Mouse (Mus musculus): ENCODE data around the gene Trpm7. TPM values are rescaled to one million over a fixed set of nuclear protein-coding genes. Genes with fewer than 3 reads are reported as not detected.
"Not testable (repeated sequence)": the region's sequence is repeated elsewhere in the genome, so short reads cannot be mapped to it uniquely, and the experiment has no call there.

Trpm7 gene
- 10 to 100 TPM; 24.8 to 29.0 TPM for total RNA-seq (2021)
- long read RNA-seq, experiment 1, full-length matches to known transcripts = 1 of 4 reads
- long read RNA-seq, experiment 1, partial matches to known transcripts = 1 of 4 reads
- long read RNA-seq, experiment 1, other reads (novel, unspliced or antisense) = 2 of 4 reads
- long read RNA-seq, experiment 2, full-length matches to known transcripts = 1 of 3 reads
- long read RNA-seq, experiment 2, partial matches to known transcripts = 1 of 3 reads
- long read RNA-seq, experiment 2, other reads (novel, unspliced or antisense) = 1 of 3 reads

- no peak for TF ChIP-seq CTCF (IDR thresholded peaks at IDR 0.05)
- intact Hi-C loops (cut with DNase I) = loop anchor here (2.0 kb wide), 1 partner anchor 57 kb away; the partner anchor contains the start of gene Sppl2a
These were observed at the start of gene Trpm7 for GRCm38 (mm10) chr2:126875871-126876796. Gene Trpm7 (minus strand): TSS chr2:126876230.

GRCm38 (mm10) chr2:126920358-126921060, 44.5 kb upstream of the Trpm7 start:
- H3K4me3 ChIP-seq = no peak overlapping the region
- H3K27ac ChIP-seq = no peak overlapping the region
- intact Hi-C loops (cut with DNase I) = no loop called here
- no peak for TF ChIP-seq CTCF (IDR thresholded peaks at IDR 0.05)
- DNase-seq = no peak

More at GRCm38 (mm10) chr2:126875871-126876796, at the start of gene Trpm7:
- Histone ChIP-seq H3K27ac (peak within 1 kb of the TSS; percentile 100), H3K4me3 (peak within 1 kb of the TSS; percentile 90)
- peak; percentile 97 for DNase-seq

GRCm38 (mm10) chr2:126916236-126916635, 40.2 kb upstream of the Trpm7 start:
- peak; percentile 32 for DNase-seq
- intact Hi-C loops (cut with DNase I) = no loop called here
- Histone ChIP-seq H3K4me3 (no peak overlapping the region), H3K27ac (peak overlapping the region; percentile 82)
- no peak for TF ChIP-seq CTCF (IDR thresholded peaks at IDR 0.05)

- H3K27ac ChIP-seq = peak overlapping the region; percentile 82
- peak; percentile 46 for DNase-seq
- no peak overlapping the region for H3K4me3 ChIP-seq
- intact Hi-C loops (cut with DNase I) = loop anchor here (2.0 kb wide), 1 partner anchor 13 kb away; no protein-coding TSS in a partner anchor
- no peak for TF ChIP-seq CTCF (IDR thresholded peaks at IDR 0.05)
These were observed 38.1 kb upstream of the Trpm7 start for GRCm38 (mm10) chr2:126914096-126914495.

DNA sequence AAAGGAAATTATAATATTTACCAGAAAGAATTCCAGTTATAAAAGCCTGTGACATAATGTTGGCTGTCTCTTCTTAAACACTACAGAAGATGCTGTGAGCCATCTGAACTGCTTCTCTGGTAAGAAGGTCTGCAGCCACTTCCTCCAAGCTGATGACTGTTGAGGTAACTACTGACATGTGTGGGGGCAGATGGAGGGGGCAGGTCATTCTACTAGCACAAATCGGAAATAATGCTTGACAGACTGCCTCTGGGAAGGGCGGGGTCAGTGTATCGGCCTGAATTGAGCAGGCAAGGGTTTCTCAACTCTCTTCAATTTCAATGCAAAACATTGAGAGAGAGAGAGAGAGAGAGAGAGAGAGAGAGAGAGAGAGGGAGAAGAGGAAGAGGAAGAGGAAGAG, 28.1 kb upstream of the Trpm7 start:
- no peak for DNase-seq
- Histone ChIP-seq H3K4me3 (no peak overlapping the region), H3K27ac (no peak overlapping the region)
- intact Hi-C loops (cut with DNase I) = no loop called here
- no peak for TF ChIP-seq CTCF (IDR thresholded peaks at IDR 0.05)

DNA sequence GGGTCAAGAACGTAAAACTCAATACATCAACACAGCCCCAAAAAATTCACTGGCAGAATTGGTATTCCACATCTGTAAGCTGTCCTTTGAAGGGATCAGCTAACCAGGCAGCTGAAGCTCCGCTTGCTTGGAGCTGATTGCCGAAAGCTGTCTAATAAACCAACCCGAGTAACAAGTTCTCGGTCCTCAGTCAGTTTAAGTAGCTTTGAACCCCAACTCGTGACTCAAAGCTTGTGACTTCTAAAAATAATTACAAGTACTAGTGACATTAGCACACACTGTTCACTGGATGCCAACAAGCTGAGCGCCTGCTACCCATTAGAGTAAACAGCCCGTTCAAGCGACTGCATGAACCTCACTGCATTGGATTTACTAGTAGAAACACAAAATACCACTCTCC, 21.5 kb upstream of the Trpm7 start:
- no peak for TF ChIP-seq CTCF (IDR thresholded peaks at IDR 0.05)
- H3K27ac ChIP-seq = peak overlapping the region; percentile 92
- H3K4me3 ChIP-seq = peak overlapping the region; percentile 61
- DNase-seq = peak; percentile 60
- intact Hi-C loops (cut with DNase I) = no loop called here

DNA sequence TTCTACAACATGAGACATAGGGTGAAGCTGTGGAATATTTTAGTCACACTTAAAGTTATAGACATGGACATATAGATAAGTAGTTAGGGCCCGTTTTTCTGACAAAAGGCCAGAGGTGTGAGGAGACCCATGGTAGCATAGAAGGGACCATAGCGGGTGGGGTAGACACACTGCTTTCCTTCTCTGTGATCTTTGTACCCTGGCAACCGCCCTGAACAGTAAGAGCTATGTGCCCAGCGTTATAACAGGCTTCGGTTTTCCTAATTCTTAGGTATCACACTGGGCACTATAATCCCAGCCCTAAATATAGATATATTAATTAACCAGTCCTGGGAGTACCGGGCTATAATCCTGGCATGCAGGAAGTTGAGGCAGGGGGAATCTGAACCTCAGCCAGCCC, 20.9 kb upstream of the Trpm7 start:
- no peak for DNase-seq
- intact Hi-C loops (cut with DNase I) = no loop called here
- H3K4me3 ChIP-seq = peak overlapping the region; percentile 61
- no peak for TF ChIP-seq CTCF (IDR thresholded peaks at IDR 0.05)
- peak overlapping the region; percentile 92 for H3K27ac ChIP-seq

DNA sequence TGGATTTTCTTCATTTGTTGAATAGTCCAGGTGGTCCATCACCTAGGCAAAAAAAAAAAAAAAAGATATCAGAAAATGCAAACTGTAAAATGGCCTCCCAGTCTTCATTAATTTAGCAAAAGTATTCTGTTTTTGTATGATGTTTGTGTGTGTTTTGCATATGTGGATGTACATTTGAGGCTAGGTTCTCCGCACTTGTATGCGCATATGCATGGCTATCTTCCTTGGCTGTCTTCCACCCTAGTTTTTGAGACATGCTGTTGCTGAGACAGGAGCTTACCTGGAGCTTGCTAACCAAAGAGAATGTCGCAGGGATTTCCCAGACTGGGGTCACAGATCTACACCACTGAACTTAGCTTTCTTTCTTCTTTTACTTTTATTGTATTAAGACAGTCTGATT, 18.2 kb upstream of the Trpm7 start:
- no peak for TF ChIP-seq CTCF (IDR thresholded peaks at IDR 0.05)
- Histone ChIP-seq H3K27ac (no peak overlapping the region), H3K4me3 (no peak overlapping the region)
- DNase-seq = no peak
- intact Hi-C loops (cut with DNase I) = no loop called here

DNA sequence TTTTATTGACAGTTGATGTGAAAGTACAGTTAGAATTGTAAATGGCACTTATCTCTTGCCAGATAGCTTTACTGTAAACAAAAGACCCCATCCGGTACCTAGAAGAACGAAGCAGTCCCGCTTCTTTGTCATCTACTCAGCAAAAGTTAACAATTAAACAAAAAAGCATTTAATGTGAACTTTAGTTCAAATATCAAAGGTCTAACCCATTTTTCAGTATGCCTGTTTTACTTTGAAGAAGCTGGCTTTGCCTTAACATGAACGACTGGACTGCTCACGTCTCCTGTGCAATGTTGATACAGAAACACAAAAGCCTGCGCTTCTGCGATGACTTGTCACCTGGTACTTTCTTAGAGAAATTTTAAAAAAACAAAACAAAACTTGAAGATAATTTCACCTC, 16.3 kb upstream of the Trpm7 start:
- H3K4me3 ChIP-seq = no peak overlapping the region
- DNase-seq = no peak
- intact Hi-C loops (cut with DNase I) = no loop called here
- H3K27ac ChIP-seq = peak overlapping the region; percentile 6
- no peak for TF ChIP-seq CTCF (IDR thresholded peaks at IDR 0.05)

GRCm38 (mm10) chr2:126891743-126892142, 15.7 kb upstream of the Trpm7 start:
- no peak for TF ChIP-seq CTCF (IDR thresholded peaks at IDR 0.05)

GRCm38 (mm10) chr2:126887141-126887540, 11.1 kb upstream of the Trpm7 start:
- DNase-seq = no peak
- no peak for TF ChIP-seq CTCF (IDR thresholded peaks at IDR 0.05)
- H3K27ac ChIP-seq = no peak overlapping the region
- no peak overlapping the region for H3K4me3 ChIP-seq
- intact Hi-C loops (cut with DNase I) = no loop called here

More at GRCm38 (mm10) chr2:126891743-126892142, 15.7 kb upstream of the Trpm7 start:
- Histone ChIP-seq H3K27ac (peak overlapping the region; percentile 6), H3K4me3 (no peak overlapping the region)
- intact Hi-C loops (cut with DNase I) = no loop called here
- DNase-seq = no peak

GRCm38 (mm10) chr2:126885871-126886270, 9.8 kb upstream of the Trpm7 start:
- H3K4me3 ChIP-seq = no peak overlapping the region
- intact Hi-C loops (cut with DNase I) = no loop called here
- no peak for DNase-seq
- no peak for TF ChIP-seq CTCF (IDR thresholded peaks at IDR 0.05)
- H3K27ac ChIP-seq = no peak overlapping the region

DNA sequence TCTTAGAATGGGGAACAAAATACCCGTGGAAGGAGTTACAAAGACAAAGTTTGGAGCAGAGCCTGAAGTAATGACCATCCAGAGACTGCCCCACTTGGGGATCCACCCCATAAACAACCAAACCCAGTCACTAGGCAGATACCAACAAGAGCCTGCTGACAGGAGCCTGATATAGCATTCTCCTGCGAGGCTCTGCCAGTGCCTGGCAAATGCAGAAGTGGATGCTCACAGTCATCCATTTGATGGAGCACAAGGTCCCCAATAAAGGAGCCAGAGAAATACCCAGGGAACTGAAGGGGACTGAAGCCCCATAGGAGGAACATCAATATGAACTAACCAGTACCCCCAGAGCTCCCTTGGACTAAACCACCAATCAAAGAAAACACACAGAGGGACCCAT, 6.7 kb upstream of the Trpm7 start:
- H3K4me3 ChIP-seq; DNase-seq; intact Hi-C loops (cut with DNase I); H3K27ac ChIP-seq: not testable (repeated sequence)

Data from gastrocnemius, adult 2 months (tissue).